Mouse (Mus musculus) right cerebral cortex, postnatal 10 days (tissue): ENCODE data around the gene Spp2.

Experiments used
- DNase-seq, 2 experiments: peaks; one replicate each; pipeline ENCODE4 v3.0.0; 2021; ENCODE audit warnings: low spot score in 2 of 2

Gene Spp2

GRCm38 (mm10) chr1:88466325-88467064, 59.7 kb downstream of the Spp2 start:
- no peak for DNase-seq

GRCm38 (mm10) chr1:88467866-88468265, 61.1 kb downstream of the Spp2 start:
- no peak for DNase-seq

GRCm38 (mm10) chr1:88468335-88468734, 61.6 kb downstream of the Spp2 start:
- no peak for DNase-seq

GRCm38 (mm10) chr1:88469746-88470145, 63.0 kb downstream of the Spp2 start:
- no peak for DNase-seq

GRCm38 (mm10) chr1:88472258-88472657, 65.5 kb downstream of the Spp2 start:
- no peak for DNase-seq

GRCm38 (mm10) chr1:88473899-88474298, 67.1 kb downstream of the Spp2 start:
- DNase-seq, result no peak

- no peak for DNase-seq
Measured at GRCm38 (mm10) chr1:88474598-88474997, 67.8 kb downstream of the Spp2 start.

- DNase-seq, result no peak
Measured at GRCm38 (mm10) chr1:88475502-88475953, 68.8 kb downstream of the Spp2 start.
